Mouse (Mus musculus) liver, embryonic 11.5 days (tissue): ENCODE data around the gene Fam13c. TPM values are rescaled to one million over a fixed set of nuclear protein-coding genes. Genes with fewer than 3 reads are reported as not detected.

ENCODE experiments used
- ATAC-seq: fragments of 200-750 bp; cut with Nextera tagmentation; replicated peaks from 2 replicates; pipeline ENCODE4 v1.8.0; 2017; ENCODE audit warnings: moderate number of reproducible peaks, mild to moderate bottlenecking, moderate TSS enrichment, moderate library complexity; ENCODE audit not compliant: low FRiP score
- DNase-seq: peaks from one replicate; pipeline ENCODE4 v3.0.0-alpha.2; 2017; ENCODE audit warnings: low spot score
- H3K27ac ChIP-seq: fragments of 300-500 bp; sonication (generic); 2 replicates; pipeline ENCODE4 v1.5.1; 2014; ENCODE audit warnings: mild to moderate bottlenecking, low read depth, low read length, control low read depth
- H3K27me3 ChIP-seq: fragments of 300-500 bp; sonication (generic); replicated peaks from 2 replicates; pipeline ENCODE4 v1.6.1; 2014; ENCODE audit warnings: low read length, mixed read lengths; ENCODE audit not compliant: control insufficient read depth, insufficient read depth
- H3K36me3 ChIP-seq: fragments of 300-500 bp; sonication (generic); 2 replicates; pipeline ENCODE4 v1.6.1; 2014; ENCODE audit warnings: mild to moderate bottlenecking, low read length, moderate library complexity, mixed read lengths; ENCODE audit not compliant: control insufficient read depth, insufficient read depth
- H3K4me1 ChIP-seq: fragments of 300-500 bp; sonication (generic); replicated peaks from 2 replicates; pipeline ENCODE4 v1.6.1; 2014; ENCODE audit warnings: low read length, mixed read lengths; ENCODE audit not compliant: control insufficient read depth, insufficient read depth
- H3K4me2 ChIP-seq: fragments of 300-500 bp; sonication (generic); 2 replicates; pipeline ENCODE4 v1.6.1; 2014; ENCODE audit warnings: mild to moderate bottlenecking, control low read depth, moderate library complexity
- H3K4me3 ChIP-seq: fragments of 300-500 bp; sonication (generic); 2 replicates; pipeline ENCODE4 v1.5.1; 2014; ENCODE audit warnings: low read depth, low read length, control low read depth
- H3K9ac ChIP-seq: fragments of 300-500 bp; sonication (generic); 2 replicates; pipeline ENCODE4 v1.6.1; 2014; ENCODE audit warnings: low read depth, low read length, control low read depth
- H3K9me3 ChIP-seq: fragments of 300-500 bp; sonication (generic); 2 replicates; pipeline ENCODE4 v1.6.1; 2016; ENCODE audit warnings: low read length, inconsistent platforms, mixed read lengths; ENCODE audit not compliant: control insufficient read depth
- WGBS: fragments of 180-500 bp; shearing (Covaris S2); extraction: QIAGEN DNeasy Blood & Tissue Kit; methylation state at CpG from one replicate; pipeline ENCODE4 v1.1.7; 2014; 5-methylcytosine and 5-hydroxymethylcytosine counted together
- polyA plus RNA-seq: library from polyadenylated mRNA; unstranded; fragments of >200 nt; fragmentation: Nextera tagmentation; extraction: Ambion mirVana; gene quantifications from 2 replicates; pipeline ENCODE4 v1.2.1, GENCODE M21; 2014

Fam13c gene
- polyA plus RNA-seq, 1 experiment from 2014 or later, result 1.8 TPM

DNA sequence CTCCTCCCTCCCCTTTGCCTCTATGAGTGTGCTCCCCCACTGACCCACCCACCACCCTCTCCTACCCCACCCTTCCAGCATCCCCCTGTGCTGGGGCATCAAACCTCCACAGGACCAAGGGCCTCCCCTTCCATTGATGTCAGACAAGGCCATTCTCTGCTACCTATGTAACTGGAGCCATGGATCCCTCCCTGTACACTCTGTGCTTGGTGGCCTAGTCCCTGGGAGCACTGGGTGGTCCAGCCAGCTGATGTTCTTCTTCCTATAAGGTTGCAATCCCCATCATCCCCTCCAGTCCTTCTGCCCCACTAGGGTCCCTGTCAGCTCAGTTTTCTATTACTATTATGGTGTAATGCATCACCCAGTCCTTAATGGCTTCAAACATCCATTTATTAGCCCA, 65.1 kb downstream of the Fam13c start:
- H3K4me2 ChIP-seq, result no peak overlapping the region
- no peak overlapping the region for H3K27ac ChIP-seq
- peaks cover 5% of the 10 kb centered on the region for H3K9me3 ChIP-seq
- ATAC-seq (no peak), DNase-seq (no peak)
- no peaks in the 10 kb centered on the region for H3K4me1 ChIP-seq
- H3K27me3 ChIP-seq, result no peaks in the 10 kb centered on the region
- no peak overlapping the region for H3K9ac ChIP-seq
- no peak overlapping the region for H3K4me3 ChIP-seq
- no peaks in the 10 kb centered on the region for H3K36me3 ChIP-seq

DNA sequence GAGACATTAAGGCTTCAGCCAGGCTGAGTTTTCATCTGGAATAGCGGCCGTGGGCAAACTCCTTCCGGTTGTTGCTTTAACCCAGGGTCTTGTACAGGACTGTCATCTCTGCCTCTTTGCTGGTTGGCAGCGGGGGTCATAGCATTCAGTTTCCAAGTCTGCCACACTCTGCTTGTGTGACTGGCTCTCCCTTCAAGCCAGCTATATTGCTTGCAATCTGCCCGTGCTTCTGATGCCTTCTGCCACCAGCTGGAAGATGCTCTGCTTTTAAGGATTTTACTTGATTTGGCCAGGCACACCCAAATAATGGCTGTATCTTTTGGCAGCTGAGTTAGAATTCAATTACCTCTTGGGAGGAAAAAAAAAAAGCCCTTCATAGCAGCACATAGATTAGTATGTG, 65.6 kb downstream of the Fam13c start:
- DNase-seq, result no peak
- Histone ChIP-seq H3K4me2 (no peak overlapping the region), H3K27me3 (no peaks in the 10 kb centered on the region), H3K27ac (no peak overlapping the region), H3K4me1 (no peaks in the 10 kb centered on the region), H3K36me3 (no peaks in the 10 kb centered on the region), H3K9ac (no peak overlapping the region), H3K4me3 (no peak overlapping the region), H3K9me3 (peaks cover 5% of the 10 kb centered on the region)
- ATAC-seq, result no peak
- 80% methylated on average over 5 of the region's 5 CpGs for WGBS

DNA sequence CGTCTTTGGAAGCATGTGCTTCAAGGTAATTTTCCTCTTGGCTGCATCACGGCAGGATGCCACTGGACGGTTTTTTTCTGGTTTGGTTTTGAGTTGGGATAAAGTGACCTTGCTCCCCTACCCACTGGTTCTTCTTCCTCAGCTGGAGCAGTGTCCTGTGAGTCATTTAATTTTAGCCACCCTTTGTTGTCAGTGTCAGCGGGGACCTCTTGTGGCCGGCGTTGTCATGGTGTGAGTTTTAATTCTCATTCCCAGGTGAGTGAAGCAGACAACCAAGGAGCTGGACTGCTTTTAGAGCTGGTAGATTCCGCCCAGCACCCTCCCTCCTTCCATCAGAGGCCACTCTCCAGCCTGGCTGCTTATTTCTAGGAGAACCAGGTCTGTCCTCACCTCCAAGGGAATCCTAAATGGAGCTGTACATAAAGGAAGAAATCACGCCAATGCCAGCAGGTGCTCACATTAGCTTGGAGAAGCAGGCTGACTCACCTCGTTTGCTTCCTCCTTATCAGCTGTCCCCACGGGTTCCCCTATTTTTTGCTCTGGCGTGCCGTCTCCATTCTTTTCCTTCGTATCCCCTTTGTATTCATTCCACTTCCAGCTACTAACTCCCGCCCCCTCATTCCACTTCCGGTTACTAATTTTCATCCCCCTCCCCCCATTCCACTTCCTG, 66.4 kb downstream of the Fam13c start:
- Histone ChIP-seq H3K4me3 (no peak overlapping the region), H3K4me1 (no peaks in the 10 kb centered on the region), H3K9me3 (peaks cover 5% of the 10 kb centered on the region), H3K36me3 (no peaks in the 10 kb centered on the region), H3K27me3 (no peaks in the 10 kb centered on the region), H3K9ac (no peak overlapping the region), H3K27ac (no peak overlapping the region), H3K4me2 (no peak overlapping the region)
- ATAC-seq, result no peak
- DNase-seq, result no peak
- WGBS, result 59% methylated on average over 15 of the region's 15 CpGs

DNA sequence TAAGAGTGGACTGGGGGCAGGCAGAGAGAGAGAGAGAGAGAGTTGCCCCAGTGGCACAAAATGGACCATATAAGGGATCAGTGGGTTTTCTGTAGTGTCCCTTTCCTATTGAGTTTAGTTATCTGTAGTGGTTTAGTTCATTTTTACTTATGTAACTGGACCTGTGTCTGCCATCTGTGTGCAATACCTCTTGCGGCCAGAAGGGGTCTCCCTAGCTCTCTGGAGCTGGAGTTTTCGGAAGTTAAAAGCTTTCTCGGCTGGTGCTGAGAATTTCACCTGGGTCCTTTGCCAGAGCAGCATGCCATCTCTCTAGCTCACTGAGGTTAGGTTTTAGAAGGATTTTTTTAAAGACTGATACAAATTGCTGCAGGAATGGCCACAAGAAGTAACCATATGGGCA, 67.6 kb downstream of the Fam13c start:
- no peaks in the 10 kb centered on the region for H3K27me3 ChIP-seq
- no peak overlapping the region for H3K4me2 ChIP-seq
- H3K36me3 ChIP-seq, result no peaks in the 10 kb centered on the region
- peaks cover 5% of the 10 kb centered on the region; the same call in 1 of the 2 replicates for H3K9me3 ChIP-seq
- ATAC-seq (no peak), DNase-seq (no peak)
- WGBS, result 84% methylated on average over 3 of the region's 3 CpGs
- H3K4me3 ChIP-seq, result no peak overlapping the region
- H3K27ac ChIP-seq, result no peak overlapping the region
- no peak overlapping the region for H3K9ac ChIP-seq
- no peaks in the 10 kb centered on the region for H3K4me1 ChIP-seq

DNA sequence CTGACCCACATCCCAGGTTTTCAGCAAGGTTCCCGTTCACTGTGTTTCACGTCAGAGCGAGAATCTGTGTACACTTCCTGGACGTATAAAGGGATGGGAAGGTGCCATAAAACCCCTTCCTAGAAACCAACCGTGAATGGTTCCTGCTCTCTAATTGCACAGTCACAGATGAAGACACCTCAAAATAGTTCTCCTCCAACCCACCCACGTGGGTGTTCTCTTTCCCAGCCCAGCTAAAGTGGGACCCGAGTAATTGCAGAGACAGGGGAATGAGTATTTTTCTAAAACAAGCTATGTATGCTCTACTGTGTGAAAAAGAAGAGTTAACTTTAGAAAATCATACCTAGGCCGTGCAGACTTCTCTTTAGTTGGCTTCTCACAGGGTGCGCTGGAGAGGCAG, 74.6 kb downstream of the Fam13c start:
- DNase-seq (no peak), ATAC-seq (no peak)
- Histone ChIP-seq H3K9ac (no peak overlapping the region), H3K4me3 (no peak overlapping the region), H3K36me3 (no peaks in the 10 kb centered on the region), H3K4me2 (no peak overlapping the region), H3K4me1 (no peaks in the 10 kb centered on the region), H3K27ac (no peak overlapping the region), H3K9me3 (no peaks in the 10 kb centered on the region), H3K27me3 (peaks cover 5% of the 10 kb centered on the region)
- WGBS, result 81% methylated on average over 9 of the region's 9 CpGs

GRCm38 (mm10) chr10:70516661-70517060, 76.4 kb downstream of the Fam13c start:
- H3K27ac ChIP-seq, result no peak overlapping the region
- H3K4me2 ChIP-seq, result no peak overlapping the region
- H3K9ac ChIP-seq, result no peak overlapping the region
- H3K27me3 ChIP-seq, result peaks cover 16% of the 10 kb centered on the region
- H3K4me1 ChIP-seq, result no peaks in the 10 kb centered on the region
- H3K9me3 ChIP-seq, result no peaks in the 10 kb centered on the region
- H3K4me3 ChIP-seq, result no peak overlapping the region
- WGBS, result 75% methylated on average over 8 of the region's 8 CpGs
- no peaks in the 10 kb centered on the region for H3K36me3 ChIP-seq
- DNase-seq (no peak), ATAC-seq (no peak)

DNA sequence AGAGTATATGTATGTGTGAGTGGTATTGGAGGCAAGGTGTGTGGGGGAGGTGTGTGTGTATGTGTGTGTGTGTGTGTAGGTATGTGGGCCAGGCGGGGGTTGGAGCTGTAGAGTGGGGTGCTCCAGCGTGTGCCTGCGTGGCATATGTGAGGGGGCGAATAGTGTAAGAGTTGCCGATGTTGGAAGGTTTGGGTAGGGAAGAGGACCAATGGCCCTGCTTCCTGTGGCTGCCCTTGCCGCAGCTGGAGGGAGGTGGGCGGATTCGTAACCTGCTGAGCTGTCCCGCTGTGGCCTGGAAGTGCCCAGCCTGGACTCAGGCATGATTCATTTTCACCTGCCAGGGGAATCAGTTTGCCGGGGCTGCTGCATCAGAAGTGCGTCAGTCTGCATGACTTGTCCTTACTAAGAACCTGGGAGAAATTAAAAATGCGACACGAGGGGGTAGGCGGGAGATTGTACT, 79.4 kb downstream of the Fam13c start:
- H3K4me2 ChIP-seq, result peak overlapping the region; percentile 71
- ATAC-seq, result no peak
- WGBS, result 8% methylated on average over 14 of the region's 14 CpGs
- peak overlapping the region; percentile 42 for H3K4me3 ChIP-seq
- H3K9ac ChIP-seq, result no peak overlapping the region
- no peaks in the 10 kb centered on the region for H3K36me3 ChIP-seq
- no peak for DNase-seq
- H3K4me1 ChIP-seq, result no peaks in the 10 kb centered on the region
- H3K27ac ChIP-seq, result no peak overlapping the region
- H3K27me3 ChIP-seq, result peaks cover 16% of the 10 kb centered on the region
- no peaks in the 10 kb centered on the region for H3K9me3 ChIP-seq

- peak; percentile 39 for DNase-seq
- ATAC-seq, result no peak; the same call in 1 of the 2 replicates
- WGBS, result 2% methylated on average over 38 of the region's 38 CpGs
- Histone ChIP-seq H3K9me3 (no peaks in the 10 kb centered on the region), H3K4me2 (peak overlapping the region; percentile 71), H3K27me3 (peaks cover 16% of the 10 kb centered on the region), H3K9ac (no peak overlapping the region), H3K4me3 (peak overlapping the region; percentile 42), H3K36me3 (no peaks in the 10 kb centered on the region), H3K27ac (no peak overlapping the region), H3K4me1 (no peaks in the 10 kb centered on the region)
These were observed 80.2 kb downstream of the Fam13c start for GRCm38 (mm10) chr10:70520143-70521131.
